Mouse (Mus musculus): Measurements from ENCODE around the gene Hilpda. TPM values are rescaled to one million over a fixed set of nuclear protein-coding genes. Genes with fewer than 3 reads are reported as not detected.

Hilpda gene
- polyA plus RNA-seq, 1 experiment, result 18.4 TPM

DNA sequence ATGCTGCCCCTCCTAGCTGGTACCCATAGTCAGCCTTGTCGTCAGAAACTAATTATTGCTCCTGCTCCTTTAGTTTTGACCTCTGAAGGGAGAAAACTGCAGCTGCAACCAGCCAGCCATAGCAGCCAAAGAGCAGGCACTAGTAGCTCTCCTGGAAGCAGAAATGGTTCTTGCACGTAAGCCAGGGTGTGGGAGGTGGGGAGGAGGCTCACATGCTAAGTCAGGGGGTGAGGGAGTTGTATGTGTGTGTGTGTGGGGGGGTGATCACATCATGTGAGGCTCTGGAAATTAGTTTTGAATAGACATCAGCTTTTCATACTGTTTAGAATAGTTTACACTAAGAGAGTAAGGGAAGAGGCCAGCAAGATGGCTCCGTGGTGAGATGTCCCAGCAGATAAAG is 45.7 kb downstream of the Hilpda start:
- Histone ChIP-seq H3K9me3 (replicated peaks; ENCODE audit: control insufficient read depth, insufficient read depth, low read length, poor library complexity, severe bottlenecking) (no peaks in the 10 kb centered on the region), H3K4me1 (ENCODE audit: control insufficient read depth, insufficient read depth, low read length) (no peaks in the 10 kb centered on the region), H3K4me3 (ENCODE audit: low read depth, low read length) (no peak overlapping the region), H3K27ac (ENCODE audit: insufficient read depth, low read length) (no peak overlapping the region), H3K27me3 (ENCODE audit: control insufficient read depth, insufficient read depth, low read length, poor library complexity, severe bottlenecking) (no peaks in the 10 kb centered on the region), H3K9ac (ENCODE audit: low read depth, poor library complexity, severe bottlenecking) (no peak overlapping the region), H3K36me3 (ENCODE audit: control insufficient read depth, insufficient read depth, low read length, poor library complexity, severe bottlenecking) (no peaks in the 10 kb centered on the region)
- TF ChIP-seq CTCF (IDR thresholded peaks at IDR 0.05; ENCODE audit: low read depth, low read length) (no peak), POLR2A (IDR thresholded peaks at IDR 0.05; ENCODE audit: insufficient read depth, low read length) (no peak), EP300 (IDR thresholded peaks at IDR 0.05; ENCODE audit: insufficient read depth, low read depth, low read length) (no peak)

DNA sequence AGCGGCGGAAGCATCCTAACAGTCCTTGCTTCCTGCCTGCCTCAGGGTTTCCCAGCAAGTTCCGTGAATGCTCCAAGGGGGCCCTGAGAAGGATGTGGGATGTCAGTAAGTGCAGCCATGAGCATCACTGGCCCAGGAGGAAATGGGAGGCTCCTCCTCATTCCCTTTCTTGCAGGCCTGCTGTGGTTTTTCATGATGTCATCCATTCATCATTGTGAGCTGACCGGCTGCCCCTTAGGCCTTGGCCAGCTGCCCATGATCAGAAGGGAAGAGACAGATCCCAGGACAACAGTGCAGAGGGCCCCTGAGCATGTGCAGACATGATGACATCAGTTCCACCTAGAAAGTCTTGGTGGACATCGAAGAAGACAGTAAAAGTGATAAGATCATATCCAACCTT is 46.6 kb downstream of the Hilpda start, which contains the start of gene Fam71f1:
Gene Fam71f1, plus strand, starts transcription at position 262 of the 400 bp plus-strand sequence.
- H3K9ac ChIP-seq (ENCODE audit: low read depth, poor library complexity, severe bottlenecking), result no peak within 1 kb of the TSS
- no peaks in the 10 kb centered on the region for H3K36me3 ChIP-seq (ENCODE audit: control insufficient read depth, insufficient read depth, low read length, poor library complexity, severe bottlenecking)
- H3K27me3 ChIP-seq (ENCODE audit: control insufficient read depth, insufficient read depth, low read length, poor library complexity, severe bottlenecking), result no peaks in the 10 kb centered on the region
- no peaks in the 10 kb centered on the region for H3K4me1 ChIP-seq (ENCODE audit: control insufficient read depth, insufficient read depth, low read length)
- TF ChIP-seq EP300 (IDR thresholded peaks at IDR 0.05; ENCODE audit: insufficient read depth, low read depth, low read length), result no peak
- no peak within 1 kb of the TSS for H3K27ac ChIP-seq (ENCODE audit: insufficient read depth, low read length)
- H3K9me3 ChIP-seq (replicated peaks; ENCODE audit: control insufficient read depth, insufficient read depth, low read length, poor library complexity, severe bottlenecking), result no peaks in the 10 kb centered on the region
- H3K4me3 ChIP-seq (ENCODE audit: low read depth, low read length), result no peak within 1 kb of the TSS

DNA sequence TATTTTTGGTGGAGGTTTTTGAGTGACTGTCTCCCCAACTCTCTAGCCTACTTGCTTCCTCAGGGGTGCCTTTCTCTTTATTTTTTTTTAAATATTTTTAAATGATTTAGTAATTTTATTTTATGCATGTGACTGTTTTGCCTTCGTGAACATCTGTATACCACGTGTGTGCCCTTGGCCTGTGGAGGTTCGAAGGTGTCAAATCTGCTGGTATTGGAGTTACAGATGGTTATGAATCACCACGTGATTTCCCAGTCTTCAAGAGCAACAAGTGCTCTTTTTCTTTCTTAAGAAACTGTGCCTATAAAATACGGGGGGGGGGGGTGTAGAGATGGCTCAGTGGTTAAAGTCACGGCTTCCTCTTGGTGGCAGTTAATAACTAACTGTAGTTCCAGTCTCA is 49.3 kb downstream of the Hilpda start:
- no peak overlapping the region for H3K4me3 ChIP-seq (ENCODE audit: low read depth, low read length)
- H3K9ac ChIP-seq (ENCODE audit: low read depth, poor library complexity, severe bottlenecking), result no peak overlapping the region
- no peaks in the 10 kb centered on the region for H3K9me3 ChIP-seq (replicated peaks; ENCODE audit: control insufficient read depth, insufficient read depth, low read length, poor library complexity, severe bottlenecking)
- H3K4me1 ChIP-seq (ENCODE audit: control insufficient read depth, insufficient read depth, low read length), result no peaks in the 10 kb centered on the region
- H3K27ac ChIP-seq (ENCODE audit: insufficient read depth, low read length), result no peak overlapping the region
- no peak for TF ChIP-seq POLR2A (IDR thresholded peaks at IDR 0.05; ENCODE audit: insufficient read depth, low read length)
- no peak for TF ChIP-seq EP300 (IDR thresholded peaks at IDR 0.05; ENCODE audit: insufficient read depth, low read depth, low read length)
- TF ChIP-seq CTCF (IDR thresholded peaks at IDR 0.05; ENCODE audit: low read depth, low read length), result no peak
- no peaks in the 10 kb centered on the region for H3K27me3 ChIP-seq (ENCODE audit: control insufficient read depth, insufficient read depth, low read length, poor library complexity, severe bottlenecking)
- no peaks in the 10 kb centered on the region for H3K36me3 ChIP-seq (ENCODE audit: control insufficient read depth, insufficient read depth, low read length, poor library complexity, severe bottlenecking)

DNA sequence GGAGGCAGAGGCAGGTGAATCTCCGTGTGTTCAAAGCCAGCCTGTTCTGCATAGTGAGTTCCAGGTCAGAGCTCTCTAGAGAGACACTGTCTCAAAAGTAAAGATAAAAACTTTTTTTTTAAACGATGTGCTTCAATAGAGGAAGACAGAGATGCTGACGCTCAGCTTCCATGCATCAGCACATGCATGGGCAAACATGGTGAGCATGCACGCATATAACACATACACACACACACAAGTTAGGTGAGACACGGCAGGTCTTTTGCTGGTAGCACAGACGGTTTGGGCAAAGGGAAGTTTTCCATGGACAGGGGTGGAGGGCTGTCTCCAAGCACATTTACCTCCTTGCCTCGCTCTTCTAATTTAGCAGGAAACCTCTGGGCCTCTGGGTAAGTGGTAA is 49.9 kb downstream of the Hilpda start:
- no peaks in the 10 kb centered on the region for H3K4me1 ChIP-seq (ENCODE audit: control insufficient read depth, insufficient read depth, low read length)
- no peaks in the 10 kb centered on the region for H3K27me3 ChIP-seq (ENCODE audit: control insufficient read depth, insufficient read depth, low read length, poor library complexity, severe bottlenecking)
- no peak overlapping the region for H3K27ac ChIP-seq (ENCODE audit: insufficient read depth, low read length)
- TF ChIP-seq POLR2A (IDR thresholded peaks at IDR 0.05; ENCODE audit: insufficient read depth, low read length) (no peak), EP300 (IDR thresholded peaks at IDR 0.05; ENCODE audit: insufficient read depth, low read depth, low read length) (no peak), CTCF (IDR thresholded peaks at IDR 0.05; ENCODE audit: low read depth, low read length) (no peak)
- no peak overlapping the region for H3K4me3 ChIP-seq (ENCODE audit: low read depth, low read length)
- H3K9me3 ChIP-seq (replicated peaks; ENCODE audit: control insufficient read depth, insufficient read depth, low read length, poor library complexity, severe bottlenecking), result no peaks in the 10 kb centered on the region
- no peaks in the 10 kb centered on the region for H3K36me3 ChIP-seq (ENCODE audit: control insufficient read depth, insufficient read depth, low read length, poor library complexity, severe bottlenecking)
- no peak overlapping the region for H3K9ac ChIP-seq (ENCODE audit: low read depth, poor library complexity, severe bottlenecking)

DNA sequence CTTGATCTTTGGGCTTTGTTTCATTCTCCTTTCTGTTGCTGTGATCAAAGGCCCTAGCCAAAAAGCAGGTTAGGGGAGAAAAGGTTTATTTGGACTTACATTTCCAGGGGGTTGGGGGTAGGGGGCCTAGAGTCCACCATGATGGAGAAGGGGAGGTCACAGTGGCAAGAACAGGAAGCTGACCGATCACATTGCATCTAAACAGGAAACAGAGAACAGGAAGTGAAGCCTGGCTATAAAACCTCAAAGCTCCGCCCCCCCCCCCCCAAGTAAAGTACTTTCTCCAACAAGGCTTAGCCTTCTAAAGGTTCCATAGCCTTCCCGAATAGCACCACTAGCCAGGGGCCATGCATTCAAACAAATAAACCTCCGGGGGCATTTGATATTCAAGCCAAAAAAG is 50.4 kb downstream of the Hilpda start:
- Histone ChIP-seq H3K9ac (ENCODE audit: low read depth, poor library complexity, severe bottlenecking) (no peak overlapping the region), H3K36me3 (ENCODE audit: control insufficient read depth, insufficient read depth, low read length, poor library complexity, severe bottlenecking) (no peaks in the 10 kb centered on the region), H3K9me3 (replicated peaks; ENCODE audit: control insufficient read depth, insufficient read depth, low read length, poor library complexity, severe bottlenecking) (no peaks in the 10 kb centered on the region), H3K4me1 (ENCODE audit: control insufficient read depth, insufficient read depth, low read length) (no peaks in the 10 kb centered on the region), H3K4me3 (ENCODE audit: low read depth, low read length) (no peak overlapping the region), H3K27ac (ENCODE audit: insufficient read depth, low read length) (no peak overlapping the region), H3K27me3 (ENCODE audit: control insufficient read depth, insufficient read depth, low read length, poor library complexity, severe bottlenecking) (no peaks in the 10 kb centered on the region)
- TF ChIP-seq EP300 (IDR thresholded peaks at IDR 0.05; ENCODE audit: insufficient read depth, low read depth, low read length), result no peak
- TF ChIP-seq CTCF (IDR thresholded peaks at IDR 0.05; ENCODE audit: low read depth, low read length), result no peak
- TF ChIP-seq POLR2A (IDR thresholded peaks at IDR 0.05; ENCODE audit: insufficient read depth, low read length), result no peak

Other genes with a start within 250 kb of the Hilpda start
- gene Lep, start 212.3 kb upstream of the Hilpda start, polyA plus RNA-seq (2011; ENCODE audit: insufficient read depth, insufficient read length, low read depth, missing spikeins), result not detected in 2 replicates
- 94.5 and 97.0 TPM in 2 replicates for gene Rbm28, start 107.5 kb upstream of the Hilpda start, polyA plus RNA-seq (2011; ENCODE audit: insufficient read depth, insufficient read length, low read depth, missing spikeins)
- gene Prrt4, start 92.9 kb upstream of the Hilpda start, polyA plus RNA-seq (2011; ENCODE audit: insufficient read depth, insufficient read length, low read depth, missing spikeins), result 0.20 and 0.52 TPM in 2 replicates
- gene Impdh1, start 56.1 kb upstream of the Hilpda start, polyA plus RNA-seq (2011; ENCODE audit: insufficient read depth, insufficient read length, low read depth, missing spikeins), result 25.7 and 29.8 TPM in 2 replicates
- gene Fam71f2, start 7.1 kb downstream of the Hilpda start, polyA plus RNA-seq (2011; ENCODE audit: insufficient read depth, insufficient read length, low read depth, missing spikeins), result 1.5 and 1.9 TPM in 2 replicates
- gene Fam71f1, start 46.7 kb downstream of the Hilpda start, polyA plus RNA-seq (2011; ENCODE audit: insufficient read depth, insufficient read length, low read depth, missing spikeins), result not detected in 2 replicates
- gene Calu, start 75.6 kb downstream of the Hilpda start, polyA plus RNA-seq (2011; ENCODE audit: insufficient read depth, insufficient read length, low read depth, missing spikeins), result 269 and 284 TPM in 2 replicates
- gene Opn1sw, start 116.0 kb downstream of the Hilpda start, polyA plus RNA-seq (2011; ENCODE audit: insufficient read depth, insufficient read length, low read depth, missing spikeins), result not detected in 2 replicates
- gene Ccdc136, start 123.8 kb downstream of the Hilpda start, polyA plus RNA-seq (2011; ENCODE audit: insufficient read depth, insufficient read length, low read depth, missing spikeins), result 22.7 and 28.4 TPM in 2 replicates
- gene Flnc, start 160.8 kb downstream of the Hilpda start, polyA plus RNA-seq (2011; ENCODE audit: insufficient read depth, insufficient read length, low read depth, missing spikeins), result 37.2 and 39.8 TPM in 2 replicates
- gene Atp6v1f, start 195.2 kb downstream of the Hilpda start, polyA plus RNA-seq (2011; ENCODE audit: insufficient read depth, insufficient read length, low read depth, missing spikeins), result 142 and 143 TPM in 2 replicates
- gene Atp6v1fnb, start 198.9 kb downstream of the Hilpda start, polyA plus RNA-seq (2011; ENCODE audit: insufficient read depth, insufficient read length, low read depth, missing spikeins), result 0.90 and 1.0 TPM in 2 replicates
- 1.9 and 4.1 TPM in 2 replicates for gene Kcp, start 235.5 kb downstream of the Hilpda start, polyA plus RNA-seq (2011; ENCODE audit: insufficient read depth, insufficient read length, low read depth, missing spikeins)